Mouse (Mus musculus) megakaryocyte, embryonic 14.5 days (primary cell): Measurements from ENCODE around the gene Rbm20. TPM values are rescaled to one million over a fixed set of nuclear protein-coding genes. Genes with fewer than 3 reads are reported as not detected.

Experiments used
- H3K27me3 ChIP-seq: replicated peaks from 2 replicates; pipeline ENCODE3; 2012; ENCODE audit warnings: inconsistent platforms
- H3K36me3 ChIP-seq: replicated peaks from 2 replicates; pipeline ENCODE3; 2012; ENCODE audit warnings: low read length, inconsistent platforms, mixed read lengths
- H3K4me1 ChIP-seq: 2 replicates; pipeline ENCODE4 v1.6.1; 2012; ENCODE audit warnings: inconsistent platforms
- H3K4me3 ChIP-seq: replicated peaks from 2 replicates; pipeline ENCODE3; 2012; ENCODE audit warnings: moderate library complexity, mild to moderate bottlenecking, inconsistent platforms
- H3K9me3 ChIP-seq: 2 replicates; pipeline ENCODE4 v1.6.1; 2012; ENCODE audit warnings: inconsistent platforms
- FLI1 ChIP-seq: IDR thresholded peaks from 2 replicates; pipeline ENCODE4 v1.6.1; 2012; ENCODE audit warnings: low read length, inconsistent platforms, mixed read lengths
- GATA1 ChIP-seq: IDR thresholded peaks from 3 replicates; pipeline ENCODE4 v1.6.1; 2012; ENCODE audit warnings: mixed read lengths, low read length, inconsistent platforms, borderline replicate concordance
- polyA plus RNA-seq: library from polyadenylated mRNA; stranded (reverse); fragments of >175 nt; gene quantifications from 2 replicates; pipeline ENCODE4 v1.2.3, GENCODE M21; 2012; ENCODE audit warnings: low replicate concordance; ENCODE audit not compliant: insufficient read depth

The Rbm20 gene
- polyA plus RNA-seq, 1 experiment = not detected

DNA sequence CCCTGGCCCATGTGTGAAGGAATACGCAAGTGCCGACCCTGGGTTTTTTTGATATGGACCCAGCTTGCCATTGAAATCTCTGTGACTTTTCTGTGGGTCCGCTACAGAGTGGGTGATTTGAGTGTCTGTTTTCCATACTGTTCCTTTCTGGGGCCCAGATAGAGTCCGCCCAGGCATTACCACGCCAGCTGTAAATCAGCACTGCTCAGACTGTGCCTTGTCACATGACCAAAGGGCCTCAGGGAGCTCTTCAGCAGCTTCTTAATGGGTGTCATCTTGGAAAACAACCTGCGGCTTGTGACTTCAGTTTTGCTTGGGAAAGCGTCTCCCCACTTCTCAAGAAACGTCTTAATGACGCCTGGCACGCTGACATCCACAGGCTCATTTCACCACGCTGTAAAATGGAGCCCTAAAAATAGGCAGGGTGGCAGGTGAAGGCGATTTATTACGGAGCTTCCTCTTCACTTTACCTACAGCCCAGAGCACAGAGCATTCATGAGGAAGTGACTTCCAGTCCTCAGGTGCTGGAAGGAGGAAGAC lies 71.2 kb downstream of the Rbm20 start:
- Histone ChIP-seq H3K27me3 (peaks cover 15% of the 10 kb centered on the region), H3K36me3 (no peaks in the 10 kb centered on the region), H3K4me3 (no peak overlapping the region), H3K9me3 (peaks cover 7% of the 10 kb centered on the region), H3K4me1 (peaks cover 3% of the 10 kb centered on the region; the same call in 1 of the 2 replicates)
- TF ChIP-seq FLI1 (no peak), GATA1 (no peak)

DNA sequence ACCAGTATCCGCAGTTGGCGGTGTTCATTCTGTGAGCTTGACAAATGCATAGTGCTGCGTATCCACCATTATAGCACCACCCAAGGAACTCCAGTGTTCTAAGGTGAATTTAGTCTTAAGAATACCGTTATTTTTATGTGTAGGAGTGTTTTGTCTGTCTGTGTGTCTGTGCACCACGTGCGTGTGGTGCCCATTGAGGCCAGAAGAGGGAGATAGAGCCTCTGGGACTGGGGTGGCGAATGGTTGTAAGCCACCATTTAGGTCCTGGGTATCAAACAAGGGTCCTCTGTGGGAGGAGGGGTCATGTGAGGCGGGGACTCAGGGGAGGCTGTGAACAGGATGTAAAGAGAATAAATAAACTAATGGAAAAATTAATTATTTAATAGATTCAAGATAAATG lies 72.2 kb downstream of the Rbm20 start:
- Histone ChIP-seq H3K9me3 (peaks cover 7% of the 10 kb centered on the region), H3K4me1 (peaks cover 4% of the 10 kb centered on the region; the same call in 1 of the 2 replicates), H3K36me3 (no peaks in the 10 kb centered on the region), H3K27me3 (peaks cover 11% of the 10 kb centered on the region), H3K4me3 (no peak overlapping the region)
- TF ChIP-seq FLI1 = no peak
- TF ChIP-seq GATA1 = no peak

DNA sequence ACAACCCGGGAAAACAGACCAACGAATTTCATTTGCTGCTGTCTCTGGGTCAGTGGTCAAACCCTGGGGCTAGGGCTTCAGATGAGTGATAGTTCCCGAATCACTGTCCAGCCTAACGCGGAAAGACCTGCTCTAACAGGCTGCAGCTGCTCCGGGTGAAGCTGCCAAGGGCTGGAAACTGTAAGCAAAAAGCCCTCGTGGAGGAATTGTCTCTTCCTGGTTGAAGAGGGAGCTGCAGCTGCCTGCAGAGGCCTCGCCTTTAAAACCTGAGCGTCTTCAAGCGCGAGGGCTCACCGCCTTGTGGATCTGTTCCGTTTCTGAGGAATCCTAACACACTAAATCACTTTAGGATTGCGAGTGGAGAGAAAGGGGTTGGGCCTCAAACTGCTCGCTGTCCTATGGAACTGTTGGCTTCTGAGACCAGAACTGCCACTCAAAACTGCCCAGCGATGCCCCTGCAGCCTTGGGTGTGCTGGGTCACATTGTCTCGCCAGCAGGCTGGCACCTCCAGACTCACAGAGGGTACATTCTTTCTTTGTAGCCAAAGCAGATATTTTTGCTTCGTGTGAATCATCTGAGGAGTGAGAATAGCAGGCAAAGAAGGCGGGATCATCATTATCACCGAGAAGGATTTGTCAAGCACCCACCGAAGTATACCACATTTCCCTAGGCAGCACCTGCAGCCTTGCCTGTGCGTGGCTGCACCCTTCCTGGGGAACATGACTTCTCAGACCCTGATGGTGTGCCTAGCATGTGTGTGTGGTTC lies 74.5 kb downstream of the Rbm20 start:
- Histone ChIP-seq H3K4me3 (no peak overlapping the region), H3K36me3 (no peaks in the 10 kb centered on the region), H3K4me1 (peaks cover 9% of the 10 kb centered on the region; the same call in 1 of the 2 replicates), H3K9me3 (peaks cover 11% of the 10 kb centered on the region), H3K27me3 (peaks cover 10% of the 10 kb centered on the region)
- TF ChIP-seq GATA1 (no peak), FLI1 (no peak)

DNA sequence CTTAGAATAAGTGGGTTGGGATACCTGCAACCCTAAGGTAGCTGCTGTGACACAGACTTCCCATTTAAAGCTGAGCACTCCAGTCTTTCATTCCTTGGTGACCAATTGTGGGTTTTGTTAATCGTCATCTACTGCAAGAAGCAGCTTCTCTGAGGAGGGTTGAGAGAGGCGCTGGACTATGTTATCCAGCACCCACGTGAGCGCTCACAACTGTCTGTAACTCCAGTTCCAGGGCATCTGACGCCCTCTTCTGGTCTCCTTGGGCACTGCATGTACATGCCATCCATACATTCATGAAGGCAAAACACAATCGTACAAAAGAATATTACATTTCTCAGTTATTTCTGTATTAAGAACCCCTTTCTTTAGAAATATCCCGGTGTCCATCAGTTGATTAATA lies 75.9 kb downstream of the Rbm20 start:
- H3K4me1 ChIP-seq = peaks cover 9% of the 10 kb centered on the region; the same call in 1 of the 2 replicates
- no peak overlapping the region for H3K4me3 ChIP-seq
- TF ChIP-seq FLI1 = no peak
- no peak for TF ChIP-seq GATA1
- H3K9me3 ChIP-seq = peaks cover 23% of the 10 kb centered on the region
- peaks cover 14% of the 10 kb centered on the region for H3K27me3 ChIP-seq
- no peaks in the 10 kb centered on the region for H3K36me3 ChIP-seq

DNA sequence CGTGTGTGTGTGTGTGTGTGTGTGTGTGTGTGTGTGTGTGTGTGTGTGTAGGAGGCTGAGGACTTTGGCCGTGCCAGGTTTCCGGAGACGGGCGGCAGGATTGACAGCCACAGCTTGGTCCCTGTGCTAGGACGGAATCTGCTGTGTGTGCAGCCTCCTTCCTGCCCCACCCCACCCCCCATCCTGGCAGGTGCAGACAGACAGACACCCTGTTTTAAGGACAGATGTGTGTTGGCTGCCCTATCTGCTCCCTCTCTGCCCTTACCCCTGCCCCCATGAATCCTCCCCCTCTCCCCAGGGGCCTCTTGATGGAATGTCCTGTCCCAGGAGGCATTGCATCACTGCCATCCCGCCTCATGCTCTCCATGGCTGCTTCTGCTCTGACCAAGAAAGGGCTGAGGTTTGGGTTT lies 77.3 kb downstream of the Rbm20 start:
- no peak overlapping the region for H3K4me3 ChIP-seq
- H3K9me3 ChIP-seq = peaks cover 22% of the 10 kb centered on the region
- H3K27me3 ChIP-seq = peaks cover 17% of the 10 kb centered on the region
- H3K4me1 ChIP-seq = peaks cover 9% of the 10 kb centered on the region; the same call in 1 of the 2 replicates
- H3K36me3 ChIP-seq = no peaks in the 10 kb centered on the region
- TF ChIP-seq FLI1 (no peak), GATA1 (no peak)

DNA sequence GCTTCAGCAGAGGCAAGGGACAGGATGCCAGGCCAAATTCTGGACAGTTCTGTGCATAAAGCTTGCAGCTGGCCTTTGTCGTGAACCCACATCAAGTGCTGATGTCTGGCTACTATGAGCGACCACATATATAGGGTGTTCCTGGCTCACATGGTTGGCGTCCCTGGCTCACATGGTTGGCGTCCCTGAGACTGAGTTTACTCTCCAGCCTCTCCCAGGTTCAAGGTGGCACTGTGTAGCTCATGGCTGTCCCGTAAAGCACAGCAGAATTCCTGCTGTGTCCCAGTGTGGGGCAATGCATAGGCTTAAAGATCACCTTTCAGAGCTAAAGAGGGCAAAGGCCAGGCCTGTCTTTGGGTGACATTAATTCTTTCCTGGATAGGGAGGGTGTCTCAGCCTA lies 78.2 kb downstream of the Rbm20 start:
- Histone ChIP-seq H3K4me3 (no peak overlapping the region), H3K27me3 (peaks cover 17% of the 10 kb centered on the region), H3K9me3 (peaks cover 21% of the 10 kb centered on the region), H3K36me3 (no peaks in the 10 kb centered on the region), H3K4me1 (peaks cover 9% of the 10 kb centered on the region; the same call in 1 of the 2 replicates)
- no peak for TF ChIP-seq FLI1
- no peak for TF ChIP-seq GATA1

DNA sequence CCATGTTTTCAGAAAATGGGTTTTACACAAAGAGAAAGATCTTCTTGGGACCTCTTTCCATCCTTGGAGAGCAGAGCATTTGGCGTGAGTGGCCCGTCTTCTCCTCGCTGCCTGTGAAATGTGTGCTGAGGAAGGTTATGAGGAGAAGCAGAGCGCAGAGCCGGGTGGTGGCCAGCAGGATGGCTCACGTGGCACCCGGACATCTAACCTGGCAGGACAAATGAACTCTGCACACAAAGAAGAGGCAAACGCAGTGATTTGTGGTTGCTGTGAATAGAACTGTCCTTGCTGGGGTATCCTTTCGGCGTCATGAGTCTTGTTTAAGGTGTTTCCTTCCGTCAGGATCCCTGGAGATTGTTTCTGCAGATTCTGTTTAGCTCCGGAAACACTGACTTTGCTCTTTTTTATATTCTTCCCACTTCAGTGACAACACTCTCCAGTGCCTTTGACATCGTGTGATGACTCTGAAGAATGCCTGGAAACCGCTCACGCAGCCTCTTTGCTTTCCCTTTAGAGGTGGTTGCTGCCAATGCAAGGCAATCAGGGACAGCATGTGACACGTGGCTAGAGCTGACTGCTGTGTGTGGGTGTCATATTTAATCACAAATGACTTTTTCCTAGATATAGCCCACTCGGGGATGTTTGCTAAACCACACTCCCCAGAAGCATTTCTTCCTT lies 80.5 kb downstream of the Rbm20 start:
- H3K9me3 ChIP-seq = peaks cover 19% of the 10 kb centered on the region
- H3K4me1 ChIP-seq = peaks cover 10% of the 10 kb centered on the region
- no peak overlapping the region for H3K4me3 ChIP-seq
- no peak for TF ChIP-seq FLI1
- TF ChIP-seq GATA1 = no peak
- H3K27me3 ChIP-seq = peaks cover 15% of the 10 kb centered on the region
- H3K36me3 ChIP-seq = no peaks in the 10 kb centered on the region

DNA sequence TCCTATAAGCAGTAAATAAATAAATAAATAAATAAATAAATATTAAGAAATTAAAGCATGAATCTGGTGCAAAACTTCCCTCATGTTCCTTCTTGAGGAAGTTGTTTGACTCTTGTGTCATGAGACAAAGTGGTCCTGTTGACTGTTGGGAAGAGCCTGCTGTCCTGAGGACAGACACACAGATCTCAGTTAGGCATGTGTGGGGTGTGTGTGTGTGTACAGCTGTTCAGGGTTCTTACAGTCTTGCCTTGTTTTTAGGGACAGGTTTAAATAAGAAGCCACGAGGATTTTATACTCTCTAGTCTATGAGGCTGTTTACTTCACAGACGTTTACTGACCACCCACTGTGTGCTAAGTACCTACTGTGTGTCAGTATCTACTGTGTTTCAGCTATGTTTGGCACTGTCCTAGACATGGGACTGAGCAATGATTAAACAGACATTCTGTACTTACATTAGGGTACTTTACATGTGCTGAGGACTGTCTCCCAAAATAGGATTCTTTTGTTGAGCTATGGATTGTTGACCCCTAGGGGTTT lies 81.8 kb downstream of the Rbm20 start:
- no peaks in the 10 kb centered on the region for H3K36me3 ChIP-seq
- H3K27me3 ChIP-seq = peaks cover 15% of the 10 kb centered on the region
- H3K9me3 ChIP-seq = peaks cover 19% of the 10 kb centered on the region
- no peak overlapping the region for H3K4me3 ChIP-seq
- H3K4me1 ChIP-seq = peaks cover 19% of the 10 kb centered on the region
- TF ChIP-seq GATA1 (no peak), FLI1 (no peak)

DNA sequence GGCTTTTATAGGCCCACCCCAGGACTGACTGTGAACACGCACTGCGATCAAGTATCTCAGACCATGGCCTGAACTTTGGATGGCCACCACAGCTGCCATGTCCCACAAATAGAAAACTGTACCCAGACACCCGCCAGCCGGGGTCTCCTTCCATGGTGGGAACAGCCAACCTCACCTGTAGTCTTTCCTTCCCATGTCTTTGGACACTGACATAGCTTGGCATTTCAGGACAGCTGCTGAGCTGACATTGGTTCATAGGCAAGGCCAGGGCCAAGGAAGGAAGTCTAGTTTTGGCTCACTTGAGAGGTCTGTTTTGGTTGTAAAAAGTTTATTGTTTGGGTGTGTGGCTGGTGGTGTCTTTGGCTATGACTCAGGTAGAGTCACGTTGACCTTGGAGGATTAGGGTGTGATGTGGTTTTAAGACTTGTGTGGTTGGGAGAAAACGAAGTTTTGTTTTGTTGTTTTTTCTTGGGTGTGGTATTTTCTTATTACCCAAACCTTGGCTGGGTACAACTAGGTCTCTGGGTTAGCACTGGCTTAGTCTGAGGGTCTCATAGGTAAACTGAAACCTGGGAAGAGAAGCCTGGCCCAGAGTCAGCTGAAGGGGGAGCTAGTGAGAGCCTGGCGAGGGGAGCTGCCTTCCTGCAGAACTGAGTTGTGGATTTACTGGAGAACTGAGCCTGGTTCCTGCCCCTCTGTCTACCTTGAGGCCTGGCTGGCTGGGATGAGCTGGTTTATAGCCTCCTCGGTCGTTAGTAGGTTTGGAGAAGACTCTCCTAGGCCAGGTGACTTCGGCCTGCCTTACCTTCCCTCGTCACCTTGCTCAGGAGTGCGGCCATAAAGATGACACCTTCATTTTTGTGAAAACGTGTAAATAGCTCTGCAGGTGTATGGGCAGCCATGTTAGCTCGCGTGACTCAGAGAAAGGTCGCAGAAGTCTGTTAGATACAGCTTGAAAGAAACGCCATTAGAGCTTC lies 83.3 kb downstream of the Rbm20 start:
- TF ChIP-seq GATA1 = no peak
- TF ChIP-seq FLI1 = no peak
- peaks cover 19% of the 10 kb centered on the region for H3K9me3 ChIP-seq
- H3K27me3 ChIP-seq = peaks cover 9% of the 10 kb centered on the region
- peaks cover 13% of the 10 kb centered on the region for H3K4me1 ChIP-seq
- no peaks in the 10 kb centered on the region for H3K36me3 ChIP-seq
- H3K4me3 ChIP-seq = no peak overlapping the region
